Mouse (Mus musculus) embryonic facial prominence, embryonic 11.5 days (tissue): ENCODE measurements around the gene Car4. TPM values are rescaled to one million over a fixed set of nuclear protein-coding genes. Genes with fewer than 3 reads are reported as not detected.

Source experiments
- ATAC-seq: fragments of 200-750 bp; cut with Nextera tagmentation; replicated peaks from 2 replicates; pipeline ENCODE4 v1.8.0; 2017; ENCODE audit warnings: low read depth; ENCODE audit not compliant: insufficient number of reproducible peaks, low FRiP score, low TSS enrichment
- DNase-seq: peaks from one replicate; pipeline ENCODE4 v3.0.0-alpha.2; 2015; ENCODE audit warnings: low spot score
- H3K27ac ChIP-seq: fragments of 300-500 bp; sonication (generic); replicated peaks from 2 replicates; pipeline ENCODE4 v1.5.1; 2014; ENCODE audit warnings: mild to moderate bottlenecking, low read depth, low read length, control low read depth
- H3K27me3 ChIP-seq: fragments of 300-500 bp; sonication (generic); 2 replicates; pipeline ENCODE4 v1.6.1; 2014; ENCODE audit warnings: mild to moderate bottlenecking, low read length, moderate library complexity, mixed read lengths; ENCODE audit not compliant: control insufficient read depth, insufficient read depth
- H3K36me3 ChIP-seq: fragments of 300-500 bp; sonication (generic); replicated peaks from 2 replicates; pipeline ENCODE4 v1.6.1; 2014; ENCODE audit warnings: low read depth, mild to moderate bottlenecking, low read length, moderate library complexity, mixed read lengths; ENCODE audit not compliant: control insufficient read depth, insufficient read depth
- H3K4me1 ChIP-seq: fragments of 300-500 bp; sonication (generic); 2 replicates; pipeline ENCODE4 v1.6.1; 2014; ENCODE audit warnings: low read length, mixed read lengths; ENCODE audit not compliant: control insufficient read depth, insufficient read depth
- H3K4me2 ChIP-seq: fragments of 300-500 bp; sonication (generic); 2 replicates; pipeline ENCODE4 v1.6.1; 2014; ENCODE audit warnings: low read depth, mild to moderate bottlenecking, control low read depth, low read length, moderate library complexity
- H3K4me3 ChIP-seq: fragments of 300-500 bp; sonication (generic); 2 replicates; pipeline ENCODE4 v1.5.1; 2014; ENCODE audit warnings: low read depth, low read length, control low read depth
- H3K9ac ChIP-seq: fragments of 300-500 bp; sonication (generic); replicated peaks from 2 replicates; pipeline ENCODE4 v1.6.1; 2014; ENCODE audit warnings: mild to moderate bottlenecking, control low read depth, low read length
- H3K9me3 ChIP-seq: fragments of 300-500 bp; sonication (generic); replicated peaks from 2 replicates; pipeline ENCODE4 v1.6.1; 2016; ENCODE audit warnings: mild to moderate bottlenecking, low read length, inconsistent platforms, mixed read lengths; ENCODE audit not compliant: control insufficient read depth
- WGBS: fragments of 180-500 bp; shearing (Covaris S2); extraction: QIAGEN DNeasy Blood & Tissue Kit; methylation state at CpG from one replicate; pipeline ENCODE4 v1.1.7; 2014; 5-methylcytosine and 5-hydroxymethylcytosine counted together
- polyA plus RNA-seq: library from polyadenylated mRNA; unstranded; fragments of >200 nt; fragmentation: Nextera tagmentation; extraction: Ambion mirVana; gene quantifications from 2 replicates; pipeline ENCODE4 v1.2.1, GENCODE M21; 2014

The Car4 gene
- polyA plus RNA-seq, 1 experiment from 2014 or later, result 2.0 TPM

DNA sequence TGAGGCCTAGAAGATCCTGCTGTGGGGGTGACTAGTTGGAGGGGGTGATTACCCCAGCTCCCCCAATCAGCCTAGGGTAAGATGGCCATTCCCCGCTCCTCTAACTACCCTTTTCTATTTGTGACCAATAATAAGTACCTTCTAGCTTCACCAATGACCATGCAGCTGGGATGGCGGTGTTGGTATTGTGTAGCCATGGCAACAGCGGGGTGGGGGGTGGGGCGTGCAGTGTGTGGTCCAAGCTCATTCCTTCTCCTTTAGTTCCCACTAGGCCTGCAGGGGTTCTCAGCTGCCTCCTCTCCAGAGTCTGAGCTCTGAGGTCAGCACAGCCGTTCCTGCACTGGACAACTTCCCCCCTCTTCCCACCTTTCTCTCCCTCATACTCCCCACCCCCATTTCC, 9.5 kb downstream of the Car4 start:
- peak; percentile 46 for DNase-seq
- Histone ChIP-seq H3K27ac (no peak overlapping the region), H3K9ac (no peak overlapping the region), H3K36me3 (no peaks in the 10 kb centered on the region), H3K4me2 (no peak overlapping the region), H3K9me3 (no peaks in the 10 kb centered on the region), H3K4me1 (no peaks in the 10 kb centered on the region), H3K27me3 (no peaks in the 10 kb centered on the region), H3K4me3 (no peak overlapping the region)
- WGBS, result 21% methylated on average over 5 of the region's 5 CpGs
- ATAC-seq, result peak; percentile 52

DNA sequence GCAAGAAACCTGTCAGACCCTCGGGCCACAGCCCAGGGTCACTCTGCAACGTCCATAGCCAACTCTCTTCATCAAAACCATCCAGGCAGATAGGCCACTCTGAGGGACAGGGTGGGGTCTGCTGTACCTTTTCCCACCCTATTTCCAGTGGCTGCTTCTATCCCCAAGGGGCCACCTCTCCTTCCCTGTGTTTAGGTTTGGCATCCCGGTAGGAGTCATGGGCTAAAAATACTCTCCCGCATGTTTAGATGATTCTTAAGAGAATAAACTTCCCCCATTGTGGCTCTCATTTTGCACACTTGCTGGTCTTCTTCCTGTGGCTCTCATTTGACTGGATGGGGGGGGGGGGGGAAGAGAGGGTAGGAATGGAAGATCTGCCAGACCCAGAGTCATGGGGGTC, 10.7 kb downstream of the Car4 start:
- ATAC-seq, result no peak
- H3K9ac ChIP-seq, result no peak overlapping the region
- no peak for DNase-seq
- no peak overlapping the region for H3K27ac ChIP-seq
- no peaks in the 10 kb centered on the region for H3K27me3 ChIP-seq
- H3K36me3 ChIP-seq, result no peaks in the 10 kb centered on the region
- H3K9me3 ChIP-seq, result no peaks in the 10 kb centered on the region
- H3K4me1 ChIP-seq, result no peaks in the 10 kb centered on the region
- H3K4me3 ChIP-seq, result no peak overlapping the region
- H3K4me2 ChIP-seq, result no peak overlapping the region
- WGBS, result 73% methylated on average over 4 of the region's 4 CpGs

DNA sequence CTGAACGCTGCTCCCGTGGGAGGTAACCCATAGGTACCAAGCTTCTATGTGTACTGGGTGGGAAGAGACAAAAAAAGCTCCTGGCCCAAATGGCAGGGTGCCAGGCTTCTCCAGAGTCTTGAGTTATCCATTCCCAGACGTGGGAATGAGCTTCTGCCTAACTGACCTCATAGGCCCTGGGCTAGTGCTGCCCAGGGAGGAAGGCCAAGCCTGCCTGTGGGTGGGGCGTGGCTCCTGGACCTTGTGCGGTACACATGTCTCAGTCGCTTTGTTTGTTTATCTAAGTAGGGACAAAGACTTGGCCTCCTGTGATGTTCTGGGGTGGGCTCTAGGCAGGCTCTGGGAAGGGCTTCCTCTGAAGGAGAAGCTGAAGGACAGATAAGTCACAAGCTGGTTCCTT, 11.2 kb downstream of the Car4 start:
- Histone ChIP-seq H3K4me1 (no peaks in the 10 kb centered on the region), H3K9me3 (no peaks in the 10 kb centered on the region), H3K4me2 (no peak overlapping the region), H3K27me3 (no peaks in the 10 kb centered on the region), H3K9ac (no peak overlapping the region), H3K36me3 (no peaks in the 10 kb centered on the region), H3K27ac (no peak overlapping the region), H3K4me3 (no peak overlapping the region)
- no peak for ATAC-seq
- no peak for DNase-seq
- 51% methylated on average over 6 of the region's 6 CpGs for WGBS

DNA sequence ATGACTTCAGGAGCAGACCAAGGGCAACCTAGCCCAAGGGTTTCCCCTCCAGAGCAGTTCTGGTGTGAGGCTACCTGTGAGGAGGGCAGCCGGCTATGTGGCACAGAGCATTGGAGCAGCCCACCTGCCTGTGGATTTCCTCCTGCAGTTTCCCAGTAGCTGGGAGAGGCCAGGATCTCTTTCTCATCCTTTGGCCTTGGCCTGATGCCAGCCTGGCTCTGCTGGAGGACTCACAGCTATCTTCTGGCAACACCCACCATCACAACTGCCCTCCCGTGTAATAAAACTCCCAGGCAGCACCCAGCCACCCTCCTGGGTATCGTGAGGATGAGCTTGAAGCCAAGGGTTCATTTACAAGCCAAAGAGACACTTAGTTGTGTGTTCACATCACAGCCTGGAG, 14.5 kb downstream of the Car4 start:
- Histone ChIP-seq H3K4me1 (no peaks in the 10 kb centered on the region; the same call in 1 of the 2 replicates), H3K4me3 (no peak overlapping the region), H3K9ac (no peak overlapping the region), H3K36me3 (no peaks in the 10 kb centered on the region), H3K4me2 (no peak overlapping the region), H3K27ac (no peak overlapping the region), H3K27me3 (no peaks in the 10 kb centered on the region), H3K9me3 (no peaks in the 10 kb centered on the region)
- ATAC-seq, result no peak
- no peak for DNase-seq
- 74% methylated on average over 3 of the region's 3 CpGs for WGBS

DNA sequence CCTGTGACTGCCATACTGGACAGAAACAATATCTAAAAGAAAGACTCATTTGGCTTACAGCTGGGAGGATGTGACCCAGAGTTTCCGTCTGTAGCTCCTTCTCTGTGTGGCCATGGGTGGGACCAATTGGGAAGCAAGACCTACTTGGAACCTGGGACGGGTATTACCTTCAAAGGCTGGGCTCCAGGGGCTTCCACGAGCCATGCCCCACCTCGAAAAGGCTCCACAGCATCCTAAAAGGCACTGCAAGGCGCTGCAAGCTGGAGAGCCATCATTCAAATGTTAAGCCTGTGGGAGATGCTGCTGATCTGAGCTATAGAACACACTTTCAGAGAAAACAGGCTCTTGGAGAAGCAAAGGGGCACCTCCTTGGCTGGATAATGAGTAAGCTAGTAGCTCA, 16.1 kb downstream of the Car4 start:
- H3K9me3 ChIP-seq, result no peaks in the 10 kb centered on the region
- H3K27me3 ChIP-seq, result no peaks in the 10 kb centered on the region
- no peak overlapping the region for H3K4me3 ChIP-seq
- ATAC-seq, result no peak
- no peaks in the 10 kb centered on the region for H3K36me3 ChIP-seq
- DNase-seq, result no peak
- no peak overlapping the region for H3K9ac ChIP-seq
- no peak overlapping the region for H3K27ac ChIP-seq
- H3K4me2 ChIP-seq, result no peak overlapping the region
- no peaks in the 10 kb centered on the region; the same call in 1 of the 2 replicates for H3K4me1 ChIP-seq
- 64% methylated on average over 5 of the region's 5 CpGs for WGBS

DNA sequence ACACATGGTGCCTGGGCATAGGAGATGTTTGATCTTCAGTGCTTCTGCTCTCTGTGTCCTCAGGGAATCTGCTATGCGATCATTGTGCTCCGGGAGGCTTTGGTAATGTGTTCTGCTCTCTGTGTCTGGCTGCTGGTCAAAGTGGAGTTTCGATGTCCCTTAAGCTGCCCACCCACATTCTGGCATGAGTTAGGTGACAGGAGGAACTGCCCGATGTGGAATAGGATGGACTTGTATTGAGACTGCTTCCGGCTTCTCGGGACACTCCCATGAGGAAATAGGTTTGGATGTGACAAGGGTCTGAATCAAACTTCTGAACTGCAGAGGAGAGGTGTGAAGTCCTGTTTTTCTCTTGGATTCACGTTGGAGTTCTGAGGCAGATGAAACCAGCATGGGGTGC, 17.0 kb downstream of the Car4 start:
- ATAC-seq (no peak), DNase-seq (no peak)
- WGBS, result 63% methylated on average over 7 of the region's 7 CpGs
- H3K4me1 ChIP-seq, result no peaks in the 10 kb centered on the region; the same call in 1 of the 2 replicates
- no peak overlapping the region for H3K27ac ChIP-seq
- H3K9me3 ChIP-seq, result no peaks in the 10 kb centered on the region
- no peaks in the 10 kb centered on the region for H3K36me3 ChIP-seq
- H3K4me2 ChIP-seq, result no peak overlapping the region
- H3K9ac ChIP-seq, result no peak overlapping the region
- H3K4me3 ChIP-seq, result no peak overlapping the region
- H3K27me3 ChIP-seq, result no peaks in the 10 kb centered on the region

DNA sequence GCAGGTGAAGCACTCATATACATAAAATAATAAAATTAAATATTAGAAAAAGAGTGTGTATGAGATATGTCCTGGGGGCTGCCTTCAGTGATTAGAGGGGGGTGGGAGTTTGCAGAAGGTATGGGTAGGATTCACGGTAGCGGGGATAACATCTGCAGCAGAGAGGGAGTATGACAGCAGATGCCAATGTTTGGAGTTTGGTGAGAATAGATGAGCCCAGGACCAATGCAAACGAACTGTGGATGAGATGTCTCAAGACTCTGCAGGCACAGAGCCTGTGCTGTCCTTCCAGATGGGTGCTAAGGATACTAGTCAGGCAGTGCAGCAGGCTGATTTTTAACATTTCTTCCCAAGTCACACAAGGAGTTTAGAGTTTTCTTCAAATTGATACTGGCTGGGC, 19.1 kb downstream of the Car4 start:
- H3K27me3 ChIP-seq, result no peaks in the 10 kb centered on the region
- H3K4me3 ChIP-seq, result no peak overlapping the region
- no peak for ATAC-seq
- 80% methylated on average over 3 of the region's 3 CpGs for WGBS
- H3K27ac ChIP-seq, result no peak overlapping the region
- H3K4me1 ChIP-seq, result no peaks in the 10 kb centered on the region; the same call in 1 of the 2 replicates
- no peaks in the 10 kb centered on the region for H3K9me3 ChIP-seq
- H3K9ac ChIP-seq, result no peak overlapping the region
- no peak for DNase-seq
- no peak overlapping the region for H3K4me2 ChIP-seq
- H3K36me3 ChIP-seq, result no peaks in the 10 kb centered on the region

DNA sequence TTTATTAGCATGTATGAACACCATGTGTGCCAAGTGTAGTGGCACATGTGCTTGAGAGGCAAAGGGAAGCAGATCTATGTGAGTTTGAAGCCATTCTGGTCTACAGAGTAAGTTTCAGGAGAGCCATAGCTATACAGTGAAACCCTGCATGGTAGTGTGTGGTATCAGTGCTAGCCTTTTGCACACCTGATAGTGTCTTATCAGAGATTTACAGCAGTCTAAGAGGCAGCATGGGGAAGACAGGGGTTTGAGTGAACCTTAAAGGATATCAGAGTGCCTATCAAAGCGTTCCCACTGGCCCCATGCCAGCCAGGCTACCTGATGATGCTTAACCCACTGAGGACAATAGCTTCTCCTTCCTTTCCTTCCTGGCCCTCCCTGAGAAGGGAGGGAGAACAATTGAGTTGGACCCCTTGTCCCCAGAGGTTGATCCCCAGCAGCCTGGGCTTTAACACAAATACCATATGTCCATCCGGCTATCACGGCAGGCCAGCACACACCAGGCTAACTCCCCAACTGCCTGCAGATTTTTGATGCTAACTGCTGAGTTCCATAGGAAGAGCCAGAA, 19.9 kb downstream of the Car4 start:
- H3K9me3 ChIP-seq, result no peaks in the 10 kb centered on the region
- no peak for DNase-seq
- H3K4me2 ChIP-seq, result no peak overlapping the region
- H3K36me3 ChIP-seq, result no peaks in the 10 kb centered on the region
- no peak overlapping the region for H3K9ac ChIP-seq
- H3K27me3 ChIP-seq, result no peaks in the 10 kb centered on the region
- no peak overlapping the region for H3K4me3 ChIP-seq
- WGBS, result 76% methylated on average over 3 of the region's 3 CpGs
- H3K27ac ChIP-seq, result no peak overlapping the region
- no peaks in the 10 kb centered on the region; the same call in 1 of the 2 replicates for H3K4me1 ChIP-seq
- ATAC-seq, result no peak
